Mouse (Mus musculus) CD4-positive, CD25-positive, alpha-beta regulatory T cell, adult 9 weeks (primary cell): ENCODE results near the gene Sst. TPM values are rescaled to one million over a fixed set of nuclear protein-coding genes. Genes with fewer than 3 reads are reported as not detected.

Source experiments
- polyA plus RNA-seq: library from polyadenylated mRNA; unstranded; fragments of 100-300 nt; shearing (Covaris generic); gene quantifications from one replicate; pipeline ENCODE4 v1.2.1, GENCODE M21; 2017

The Sst gene
- polyA plus RNA-seq = not detected

DNA sequence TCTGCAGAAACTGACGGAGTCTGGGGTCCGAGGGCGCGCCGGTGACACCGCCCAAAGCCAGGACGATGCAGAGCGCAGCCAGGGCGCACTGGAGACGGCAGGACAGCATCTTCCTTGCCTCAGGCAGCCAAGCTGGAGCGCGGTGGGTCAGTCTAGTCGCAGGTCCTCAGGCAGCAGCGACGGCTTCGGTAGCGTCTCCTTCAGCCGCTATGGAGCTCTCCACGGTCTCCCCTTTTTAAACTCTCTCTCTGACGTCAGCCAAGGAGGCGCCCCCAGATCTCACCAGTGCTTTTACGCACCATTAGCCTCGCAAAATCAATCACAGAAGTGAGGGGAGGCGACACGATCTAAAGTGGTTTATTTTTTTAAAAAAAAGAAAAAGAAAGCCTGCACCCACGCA, at the start of gene Sst:
TSS of gene Sst (minus strand) at position 323 of the 400 bp plus-strand sequence.

DNA sequence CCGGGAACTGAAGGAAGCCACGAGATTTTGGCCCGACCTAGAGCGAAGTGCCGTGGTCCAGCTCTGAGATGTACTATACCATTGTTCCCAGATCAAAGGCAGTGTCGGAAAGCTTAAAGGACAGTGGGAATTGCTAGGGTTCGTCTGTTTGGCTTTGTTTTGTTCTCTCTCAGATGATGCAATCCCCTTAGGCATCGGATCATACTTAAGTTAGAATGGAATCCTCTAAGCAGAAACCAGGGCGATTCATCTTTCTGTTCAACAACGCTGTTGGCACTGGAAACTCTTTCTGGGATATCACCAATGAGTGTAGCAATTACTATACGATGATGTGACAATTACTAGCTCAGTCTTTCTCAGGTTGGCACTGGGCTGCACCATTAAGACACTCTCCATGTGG, 41.5 kb upstream of the Sst start, which contains the start of gene Rtp2:
TSS of gene Rtp2 (minus strand) at position 101 of the 400 bp plus-strand sequence.

Other genes starting within 250 kb of the Sst start
- not detected for gene Rtp2, start 41.4 kb upstream of the Sst start, polyA plus RNA-seq
- gene Gm37419, start 97.5 kb upstream of the Sst start, polyA plus RNA-seq = not detected
- gene Bcl6, start 97.9 kb upstream of the Sst start, polyA plus RNA-seq = 25.7 TPM